Mouse (Mus musculus): Measurements from ENCODE around the gene Gtpbp8.

Gtpbp8 gene

DNA sequence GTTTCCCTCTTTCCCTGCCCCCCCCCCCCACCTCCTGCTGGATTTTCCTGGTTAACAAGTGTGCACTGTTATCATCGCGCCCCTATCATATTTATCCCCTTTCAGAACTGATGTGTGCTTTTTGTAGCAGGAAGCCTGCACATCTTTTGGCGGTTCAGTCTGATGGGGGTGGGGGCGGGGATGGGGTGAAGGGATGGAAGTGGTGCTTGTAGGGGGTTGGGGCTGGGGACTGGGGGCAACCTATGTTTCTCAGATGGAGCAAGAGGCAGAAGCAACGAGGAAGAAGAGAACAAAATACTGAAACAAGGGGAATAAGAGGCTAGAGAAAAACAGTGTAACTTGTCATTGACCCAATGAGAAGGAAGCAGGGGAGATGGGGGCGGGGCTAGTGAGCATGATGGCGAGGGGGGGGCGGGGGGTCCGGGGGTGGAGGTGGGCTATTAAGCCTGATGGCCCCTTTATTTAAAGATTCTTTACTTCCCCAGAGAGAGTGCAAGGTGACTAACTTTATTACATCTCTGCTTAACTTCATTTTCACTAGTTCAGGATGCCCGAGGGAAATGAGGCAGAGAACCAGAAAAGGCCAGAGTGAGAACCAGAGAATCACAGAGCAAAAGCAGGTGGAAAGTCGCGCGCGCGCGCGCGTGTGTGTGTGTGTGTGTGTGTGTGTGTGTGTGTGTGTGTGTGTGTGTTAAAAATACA, 58.3 kb downstream of the Gtpbp8 start:
- no peak for DNase-seq

GRCm38 (mm10) chr16:44686991-44687718, 59.0 kb downstream of the Gtpbp8 start:
- peak; percentile 23 for DNase-seq
